Mouse (Mus musculus) CH12F3 (cell line): Measurements from ENCODE around the gene Trim46.

ENCODE experiments used
- in situ Hi-C: fragments of 300-500 bp; cut with MboI; formaldehyde crosslinking; loops from 2 replicates; pipeline ENCODE4 v1.14.3; 2020; ENCODE audit warnings: low sequenced_read_pairs

The Trim46 gene

DNA sequence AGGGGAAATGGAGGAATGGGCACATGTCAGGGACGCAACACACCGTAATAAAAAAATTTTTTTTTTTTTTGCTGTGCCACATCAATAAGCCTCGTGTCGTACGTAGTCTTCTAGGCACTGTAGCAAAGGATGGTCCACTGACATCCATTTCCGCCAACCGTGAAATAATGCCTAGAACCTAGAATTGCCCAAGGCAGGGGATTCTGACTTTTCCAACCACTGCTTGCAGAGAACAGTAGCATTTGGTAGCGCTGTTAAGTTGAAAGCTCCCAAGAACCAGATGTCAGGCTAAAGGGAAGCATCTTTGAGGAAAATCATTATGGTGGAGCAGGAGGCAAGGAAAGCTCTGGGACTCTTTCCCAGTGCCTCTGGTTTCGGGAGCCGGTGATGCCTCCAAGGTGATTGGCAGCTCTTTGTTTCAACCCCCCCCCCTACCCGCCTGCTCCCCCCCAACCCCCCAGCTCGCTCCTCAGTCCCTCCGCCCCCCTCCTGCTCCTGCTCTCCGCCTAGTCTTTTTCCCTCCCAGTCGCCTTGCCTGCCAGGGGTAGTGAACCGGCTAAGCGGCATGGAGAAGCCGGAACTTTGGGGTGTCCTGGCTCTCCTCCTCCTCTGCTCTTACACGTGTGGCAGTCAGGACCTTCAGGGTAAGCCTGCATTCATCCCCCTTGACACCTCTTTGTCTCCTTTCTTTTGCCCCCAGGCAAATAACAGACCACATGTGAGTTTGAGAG, 31.3 kb downstream of the Trim46 start, which contains the start of gene Thbs3:
Gene Thbs3 (plus strand): TSS at position 500 of the 731 bp plus-strand sequence.
- in situ Hi-C loops: no loop called here

DNA sequence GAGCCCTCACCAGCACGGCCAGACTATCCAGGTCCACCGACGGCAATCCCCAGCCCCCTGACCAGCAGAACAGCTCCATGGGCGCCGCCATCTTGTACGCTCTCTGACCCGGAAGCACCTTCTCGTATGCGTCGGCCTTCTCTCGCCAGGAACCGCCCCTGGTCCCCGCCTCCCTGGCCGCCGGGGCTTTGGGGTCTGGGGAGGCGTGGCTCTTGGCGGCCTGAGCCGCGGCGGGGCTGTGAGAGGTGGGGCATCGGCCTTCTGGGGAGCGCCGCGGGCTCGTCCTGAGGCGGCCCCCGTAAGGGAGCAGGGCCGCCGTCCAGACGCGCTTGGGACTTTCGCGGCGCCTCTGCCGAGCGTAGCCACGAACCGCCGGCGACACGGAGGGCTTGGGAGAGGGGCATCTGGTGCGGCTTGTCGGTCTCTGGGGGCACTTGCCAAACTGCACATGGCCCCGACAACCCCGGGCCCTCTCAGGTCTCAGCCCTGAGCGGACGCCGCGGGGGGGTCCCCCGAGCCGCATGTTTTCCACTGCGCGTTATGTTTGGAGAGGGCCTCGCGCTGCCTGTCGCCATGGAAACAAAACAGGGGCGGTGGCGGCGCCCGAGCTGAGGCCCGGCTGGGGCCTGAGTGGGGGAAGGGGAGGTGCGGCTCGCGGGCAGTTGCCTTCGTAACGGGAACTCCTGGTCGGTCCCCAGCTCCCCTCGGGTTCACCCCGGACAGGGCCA, 32.1 kb downstream of the Trim46 start:
- in situ Hi-C loops: no loop called here

- in situ Hi-C loops: no loop called here
These were observed 35.4 kb downstream of the Trim46 start for GRCm38 (mm10) chr3:89210731-89211130.

GRCm38 (mm10) chr3:89210162-89210561, 35.9 kb downstream of the Trim46 start:
- in situ Hi-C loops: no loop called here

- in situ Hi-C loops: no loop called here
These were observed 36.4 kb downstream of the Trim46 start for GRCm38 (mm10) chr3:89209731-89210130.

- in situ Hi-C loops: no loop called here
These were observed 37.4 kb downstream of the Trim46 start for GRCm38 (mm10) chr3:89208736-89209135.

- in situ Hi-C loops: no loop called here
These were observed 37.9 kb downstream of the Trim46 start for GRCm38 (mm10) chr3:89208075-89208657.

DNA sequence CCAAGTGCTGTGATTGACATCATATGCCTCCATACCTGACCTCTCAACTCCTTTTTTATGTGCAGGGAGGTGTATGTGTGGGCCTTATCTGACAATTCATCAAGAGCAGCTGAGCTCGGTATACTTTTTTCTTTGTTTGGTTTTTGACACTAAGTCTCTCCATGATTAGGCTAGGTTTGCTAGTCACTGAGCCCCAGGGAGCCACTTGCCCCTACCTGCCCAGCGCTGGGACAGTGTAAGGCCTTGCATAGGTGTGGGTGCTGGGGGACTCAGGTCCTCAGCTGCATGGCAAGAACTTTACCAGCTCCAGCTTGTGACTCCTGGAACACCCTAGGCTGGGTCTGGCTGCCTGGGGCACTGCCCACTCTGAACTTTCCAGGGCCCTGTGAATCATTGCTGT, 39.4 kb downstream of the Trim46 start:
- in situ Hi-C loops: no loop called here

DNA sequence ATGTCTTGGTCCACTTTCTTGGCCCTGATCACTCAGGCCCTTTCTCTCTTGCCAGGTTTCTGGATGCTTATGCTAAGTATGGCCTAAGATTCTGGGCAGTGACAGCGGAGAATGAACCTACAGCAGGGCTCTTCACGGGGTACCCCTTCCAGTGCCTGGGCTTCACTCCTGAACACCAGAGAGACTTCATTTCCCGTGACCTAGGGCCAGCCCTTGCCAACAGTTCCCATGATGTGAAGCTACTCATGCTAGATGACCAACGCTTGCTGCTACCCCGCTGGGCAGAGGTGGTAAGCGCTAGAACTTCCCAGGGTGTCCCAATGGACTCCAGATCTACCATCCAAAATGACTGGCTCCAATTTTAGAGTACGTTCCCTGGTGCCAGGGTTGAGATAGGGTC, 40.0 kb downstream of the Trim46 start:
- in situ Hi-C loops: no loop called here

GRCm38 (mm10) chr3:89203142-89203514, 43.0 kb downstream of the Trim46 start:
- in situ Hi-C loops: no loop called here

DNA sequence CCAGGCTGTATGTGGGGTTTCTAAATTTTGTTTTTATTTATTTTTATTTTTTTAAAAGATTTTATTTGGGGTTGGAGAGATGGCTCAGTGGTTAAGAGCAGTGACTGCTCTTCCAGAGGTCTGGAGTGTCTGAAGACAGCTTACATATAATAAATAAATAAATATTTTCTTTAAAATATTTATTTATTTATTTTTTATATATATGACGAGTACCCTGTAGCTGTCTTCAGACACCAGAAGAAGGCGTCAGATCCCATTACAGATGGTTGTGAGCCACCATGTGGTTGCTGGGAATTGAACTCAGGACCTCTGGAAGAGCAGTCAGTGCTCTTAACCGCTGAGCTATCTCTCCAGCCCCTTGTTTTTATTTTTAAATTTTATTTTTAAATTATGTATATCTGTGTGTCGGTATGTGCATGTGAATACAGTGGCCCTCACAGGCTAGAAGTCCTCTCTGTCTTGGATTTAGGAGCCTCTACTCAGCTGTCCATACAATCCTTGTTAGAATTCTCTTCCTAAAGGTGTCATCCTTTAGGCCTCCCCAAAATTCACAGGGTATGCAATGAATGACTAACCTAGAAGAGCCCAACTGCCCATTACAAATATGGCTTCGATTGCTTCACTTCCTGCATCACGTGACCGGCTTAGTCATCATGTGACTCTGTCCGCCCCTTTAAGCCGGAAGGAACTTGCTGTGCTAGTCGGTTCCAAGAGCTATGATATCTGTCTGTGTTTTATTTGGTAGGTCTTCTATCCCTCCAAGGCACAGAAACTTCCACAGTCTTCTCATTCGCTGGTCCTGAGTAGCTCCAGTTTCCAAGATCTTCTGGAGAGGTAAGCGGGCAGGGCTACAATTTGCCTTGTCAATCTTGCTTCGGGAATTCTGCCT, 43.6 kb downstream of the Trim46 start, which contains the start of gene Gba:
Gene Gba (plus strand): TSS at position 676 of the 889 bp plus-strand sequence.
- in situ Hi-C loops: no loop called here

DNA sequence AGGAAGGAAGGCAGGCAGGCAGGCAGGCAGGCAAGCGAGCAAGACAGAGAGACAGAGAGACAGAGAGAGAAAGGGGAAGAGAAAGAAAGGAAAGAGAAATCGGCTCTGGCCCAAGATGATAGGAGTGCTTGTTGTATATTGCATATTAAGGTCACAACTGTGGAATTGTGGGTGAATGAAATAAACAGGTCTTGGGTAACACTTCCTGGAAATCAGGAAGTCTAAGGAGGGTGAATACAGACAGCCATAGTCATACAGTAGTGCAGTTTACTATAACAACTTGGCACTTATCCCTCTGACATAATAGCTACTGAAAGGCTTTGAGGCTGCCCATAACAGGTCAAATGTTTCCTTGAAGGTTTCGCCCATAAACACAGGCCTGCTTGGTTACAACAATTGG, 46.3 kb downstream of the Trim46 start:
- in situ Hi-C loops: no loop called here

- in situ Hi-C loops: no loop called here
These were observed 49.9 kb downstream of the Trim46 start for GRCm38 (mm10) chr3:89195979-89196877.

- in situ Hi-C loops: no loop called here
These were observed 52.3 kb downstream of the Trim46 start for GRCm38 (mm10) chr3:89193853-89194252.

DNA sequence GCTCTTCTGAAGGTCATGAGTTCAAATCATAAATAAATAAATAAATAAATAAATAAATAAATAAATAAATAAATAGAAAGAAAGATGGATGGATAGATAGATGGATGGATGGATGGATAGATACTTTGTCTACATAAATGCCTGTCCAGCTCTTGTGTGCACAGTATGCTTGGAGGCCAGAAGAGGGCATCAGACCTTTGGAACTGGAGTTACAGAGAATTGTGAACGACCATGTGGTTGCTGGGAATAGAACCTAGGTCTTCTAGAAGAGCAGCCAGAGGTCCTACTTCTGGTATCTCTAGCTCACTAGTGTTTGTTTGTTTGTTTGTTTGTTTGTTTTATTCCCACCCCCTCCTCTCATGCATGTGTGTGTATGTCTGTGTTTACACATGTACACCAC, 52.8 kb downstream of the Trim46 start:
- in situ Hi-C loops: no loop called here

DNA sequence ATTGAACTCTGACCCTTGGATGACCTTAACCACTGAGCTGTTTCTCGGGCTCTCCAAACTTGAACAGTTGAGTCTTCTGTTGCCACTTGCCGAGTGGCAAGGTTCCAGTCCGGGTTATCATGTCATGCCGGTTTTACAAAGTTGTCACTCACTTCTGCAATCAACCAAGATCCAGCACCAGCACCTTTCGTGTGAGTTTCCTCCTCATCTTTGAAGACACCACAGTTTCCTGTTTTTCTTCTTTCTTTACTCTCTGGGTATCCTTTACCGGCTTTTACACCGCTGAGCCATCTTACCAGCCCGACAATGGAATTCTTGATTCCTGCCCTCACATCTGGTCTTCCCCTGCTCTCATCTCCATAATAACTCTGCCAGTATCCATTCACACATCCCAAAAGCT, 55.7 kb downstream of the Trim46 start:
- in situ Hi-C loops: no loop called here

- in situ Hi-C loops: no loop called here
These were observed 57.6 kb downstream of the Trim46 start for GRCm38 (mm10) chr3:89188478-89188875.

DNA sequence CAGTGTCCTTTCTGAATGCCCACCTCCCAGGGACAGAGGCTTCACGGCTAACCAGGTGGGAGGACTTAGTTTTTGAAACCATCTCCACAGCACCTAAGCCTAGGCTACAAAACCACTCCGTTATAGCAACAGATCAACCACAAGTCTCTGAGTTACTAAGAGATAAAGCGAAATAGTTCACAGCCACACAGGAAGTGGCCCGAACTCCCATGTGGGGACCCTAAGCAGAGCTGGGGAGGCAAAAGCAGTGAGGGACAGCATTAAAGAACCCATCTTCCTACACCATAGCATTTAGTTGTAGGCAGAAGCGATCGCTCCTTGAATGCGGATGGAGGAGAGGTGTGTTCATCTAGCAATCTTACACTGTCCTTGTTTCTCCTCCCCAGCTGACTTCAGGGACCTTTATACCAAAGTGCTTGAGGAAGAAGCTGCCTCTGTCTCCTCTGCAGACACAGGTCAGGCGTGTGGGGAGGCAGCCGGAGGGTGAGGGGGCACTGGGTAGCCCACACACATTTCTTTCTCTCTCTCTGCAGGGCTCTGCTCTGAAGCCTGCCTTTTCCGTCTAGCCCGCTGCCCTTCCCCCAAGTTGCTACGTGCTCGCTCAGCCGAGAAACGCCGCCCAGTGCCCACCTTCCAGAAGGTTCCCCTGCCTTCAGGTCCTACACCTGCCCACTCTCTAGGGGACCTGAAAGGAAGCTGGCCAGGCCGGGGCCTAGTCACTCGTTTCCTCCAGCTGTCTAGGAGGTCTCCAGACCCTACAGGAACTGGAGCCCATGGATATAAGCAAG, 58.2 kb downstream of the Trim46 start:
- in situ Hi-C loops: no loop called here

GRCm38 (mm10) chr3:89187197-89187596, 58.9 kb downstream of the Trim46 start:
- in situ Hi-C loops: no loop called here
